Mouse (Mus musculus) layer of hippocampus, postnatal 10 days (tissue): Measurements from ENCODE around the gene Gm49776. TPM values are rescaled to one million over a fixed set of nuclear protein-coding genes. Genes with fewer than 3 reads are reported as not detected.

Experiments
- DNase-seq, 2 experiments: peaks; one replicate each; pipeline ENCODE4 v3.0.0; 2021; ENCODE audit warnings: low spot score in 2 of 2
- total RNA-seq, 2 experiments: library from RNA; stranded (reverse); gene quantifications; 2 replicates each; pipeline ENCODE4 v1.2.3; 2021

The Gm49776 gene
- total RNA-seq, 2 experiments from 2014 or later, result not detected

DNA sequence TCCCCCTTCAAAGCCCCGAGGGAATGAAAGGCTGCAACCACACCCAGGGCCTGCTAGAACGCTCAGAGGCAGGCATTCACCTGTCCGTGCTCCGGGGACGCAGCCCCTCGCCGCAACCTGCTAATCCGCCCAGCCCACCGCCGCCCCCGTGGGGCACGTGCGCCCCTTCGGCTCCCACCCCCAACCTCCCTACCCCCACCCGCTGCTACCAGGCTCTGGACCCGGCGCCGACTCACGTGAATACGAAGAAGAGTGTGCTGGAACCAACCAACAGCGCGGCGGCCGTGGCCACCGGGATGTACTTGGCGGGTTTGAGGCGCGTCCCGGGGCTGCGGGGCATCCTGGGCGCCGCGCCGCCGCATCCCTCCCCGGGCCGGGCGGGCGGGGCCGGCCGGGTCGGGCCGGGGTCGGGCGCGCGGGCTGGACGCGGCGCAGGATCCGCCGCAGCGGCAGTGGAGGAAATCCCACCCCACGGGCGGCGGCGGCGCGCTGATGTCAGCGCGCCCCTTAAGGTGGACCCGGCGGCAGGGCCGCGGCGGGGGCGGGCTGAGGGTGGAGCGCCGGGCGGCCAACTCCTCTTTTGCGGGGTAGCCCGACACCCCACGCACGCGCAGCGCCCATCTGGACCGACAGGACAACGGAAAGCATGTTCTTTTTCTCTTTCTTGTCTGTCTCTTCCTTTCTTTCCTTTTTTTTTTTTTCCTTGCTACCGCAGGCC is 23.3 kb downstream of the Gm49776 start, which contains the start of gene Zdhhc8:
TSS of gene Zdhhc8 (minus strand) at position 466 of the 718 bp plus-strand sequence.
- DNase-seq, result peak; percentile 72 to 81

DNA sequence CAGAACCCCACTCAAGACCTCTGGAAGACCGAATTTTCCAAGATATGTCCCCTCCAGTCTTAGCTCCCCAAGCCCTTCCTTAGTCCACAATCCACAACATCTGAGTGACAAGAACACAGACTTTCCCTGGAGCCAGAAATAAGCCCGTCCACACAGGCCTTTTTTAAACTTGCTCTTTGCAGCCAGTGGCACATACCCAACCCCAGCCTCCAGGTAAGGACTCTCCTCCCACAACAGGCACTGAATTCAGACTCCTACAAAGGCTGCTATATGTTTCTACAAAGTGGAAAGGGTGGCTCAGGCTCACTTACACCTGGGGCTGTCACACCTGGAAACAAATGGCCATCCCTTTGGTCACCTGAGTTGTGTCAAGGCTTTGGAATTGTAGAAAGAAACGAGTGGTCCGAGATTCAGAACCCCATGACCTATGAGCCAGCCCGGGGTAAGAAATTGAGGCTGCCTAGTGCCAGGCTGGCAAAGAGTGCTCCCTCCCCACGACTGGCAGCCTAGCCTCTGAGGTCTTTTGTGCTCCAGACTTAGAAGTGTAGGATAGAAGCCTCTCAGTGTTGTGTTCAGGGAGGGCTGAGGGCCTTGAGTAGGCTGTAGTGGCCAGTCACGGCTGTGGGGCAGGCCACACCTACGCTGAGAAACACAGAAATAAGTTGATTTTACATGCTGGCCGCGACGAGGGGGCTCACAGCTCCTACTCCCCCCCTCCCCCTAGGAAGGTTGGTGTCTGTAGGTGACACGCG is 24.0 kb downstream of the Gm49776 start:
- DNase-seq, result peak in 1 of 2 experiments; percentile 35

DNA sequence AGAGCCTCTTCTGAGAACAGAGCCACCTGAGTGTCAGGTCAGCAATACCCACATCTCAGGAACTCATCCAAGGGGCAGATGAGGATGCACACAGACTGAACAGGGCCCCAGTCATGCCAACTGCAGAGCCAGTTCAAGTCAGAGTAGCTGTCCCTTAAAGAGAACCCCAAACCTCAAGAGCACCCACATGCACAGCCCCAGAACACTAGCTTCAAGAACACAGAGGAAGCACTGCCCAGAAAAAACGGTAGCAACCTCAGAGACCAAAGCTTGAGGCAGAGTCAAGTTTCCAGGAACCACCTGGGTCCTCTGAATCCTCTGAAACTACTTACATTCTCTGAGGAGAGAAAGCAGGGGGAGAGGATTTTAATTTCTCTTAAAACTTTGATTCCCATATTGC is 24.7 kb downstream of the Gm49776 start:
- DNase-seq, result no peak

DNA sequence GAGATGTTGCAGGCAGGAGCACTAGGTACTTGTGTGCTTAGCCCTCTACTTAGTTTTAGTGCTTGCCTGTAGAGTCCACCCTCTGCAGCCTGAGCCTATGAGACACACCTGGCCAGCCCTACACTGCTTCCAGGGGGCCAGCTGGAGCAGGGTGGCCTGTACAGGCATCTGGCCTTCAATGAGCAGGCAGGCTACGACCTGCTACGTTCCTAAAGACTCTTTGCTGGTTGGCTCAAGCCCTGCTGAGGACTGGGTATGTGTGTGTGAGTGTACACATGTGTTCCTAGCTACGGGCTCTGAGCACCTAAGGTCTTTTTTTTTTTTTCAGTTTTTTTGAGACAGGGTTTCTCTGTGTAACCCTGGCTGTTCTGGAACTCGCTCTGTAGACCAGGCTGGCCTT is 26.7 kb downstream of the Gm49776 start:
- no peak for DNase-seq

DNA sequence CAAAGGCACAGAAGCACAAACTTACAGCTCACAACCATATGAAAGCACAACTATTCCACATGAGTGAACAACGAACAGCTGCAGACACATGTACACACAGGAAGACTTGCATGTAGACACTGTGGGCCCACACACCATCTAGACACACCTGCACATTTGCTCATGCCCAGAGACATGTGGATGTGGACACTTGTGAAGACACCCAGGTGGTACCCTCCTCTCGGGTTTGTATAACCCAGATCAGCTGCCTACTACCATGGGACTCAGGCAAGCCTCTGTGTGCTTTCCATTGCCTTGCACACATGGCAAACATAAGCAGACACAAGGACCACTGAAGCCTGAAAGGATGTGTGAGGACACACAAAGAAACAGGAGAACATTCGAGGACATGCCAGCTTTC is 27.1 kb downstream of the Gm49776 start:
- no peak for DNase-seq

DNA sequence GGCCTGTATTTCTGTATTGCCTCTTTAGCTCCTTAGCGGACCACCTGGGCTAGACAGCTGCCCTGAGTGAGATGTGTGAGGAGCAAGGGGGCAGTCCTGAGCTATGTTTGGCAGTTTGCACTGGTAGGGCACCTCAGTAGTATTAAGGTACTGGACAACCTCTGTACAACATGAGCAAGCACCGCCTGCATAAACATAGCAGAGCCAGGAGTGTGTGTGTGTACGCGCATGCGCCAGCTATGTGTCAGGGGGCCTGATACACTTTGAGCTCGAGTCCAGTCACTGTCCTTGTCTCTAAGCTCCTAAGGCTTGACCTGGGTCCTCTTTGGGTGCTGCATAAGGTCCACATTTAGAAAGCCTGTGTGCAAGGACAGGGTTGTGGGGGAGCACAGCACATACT is 27.5 kb downstream of the Gm49776 start:
- peak in 1 of 2 experiments; percentile 15 for DNase-seq

DNA sequence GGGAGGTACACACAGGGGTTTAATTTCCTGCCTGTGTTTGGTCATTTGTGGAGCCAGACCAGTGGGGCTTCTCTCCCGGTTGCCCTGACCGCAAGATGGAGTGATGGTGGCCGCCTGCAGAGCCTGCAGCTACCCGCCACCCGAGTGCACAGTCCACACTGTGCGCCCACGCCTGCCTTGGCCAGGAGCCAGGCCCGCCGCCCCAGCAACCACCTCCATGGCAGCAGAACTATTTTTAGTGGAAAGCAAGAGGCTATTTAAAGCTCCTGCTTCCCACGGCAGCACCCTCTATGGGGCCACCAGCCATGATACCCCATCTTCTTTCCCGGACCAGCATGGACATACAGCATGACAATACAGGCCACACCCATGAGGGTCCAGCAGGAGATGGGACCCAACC is 28.5 kb downstream of the Gm49776 start:
- peak; percentile 66 to 72 for DNase-seq

DNA sequence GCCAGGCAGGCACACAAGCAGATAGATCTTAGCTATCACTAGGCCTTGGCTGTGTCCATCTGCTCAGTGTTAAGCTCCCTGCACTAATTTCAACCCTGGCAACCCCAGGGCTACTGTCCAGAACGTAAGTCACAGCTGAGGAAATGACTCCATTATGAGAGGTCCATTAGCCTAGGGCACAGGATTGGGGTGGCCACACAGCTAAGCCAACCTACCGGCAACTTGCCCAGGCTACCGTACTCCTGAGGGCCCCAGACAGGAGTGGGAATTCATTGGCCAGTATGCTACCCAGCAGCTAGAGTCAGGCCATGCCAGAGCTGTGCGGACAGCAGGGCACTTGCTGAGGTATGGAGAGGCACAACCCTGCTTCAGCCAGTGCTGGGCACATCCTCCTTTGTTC is 29.3 kb downstream of the Gm49776 start:
- peak in 1 of 2 experiments; percentile 19 for DNase-seq

DNA sequence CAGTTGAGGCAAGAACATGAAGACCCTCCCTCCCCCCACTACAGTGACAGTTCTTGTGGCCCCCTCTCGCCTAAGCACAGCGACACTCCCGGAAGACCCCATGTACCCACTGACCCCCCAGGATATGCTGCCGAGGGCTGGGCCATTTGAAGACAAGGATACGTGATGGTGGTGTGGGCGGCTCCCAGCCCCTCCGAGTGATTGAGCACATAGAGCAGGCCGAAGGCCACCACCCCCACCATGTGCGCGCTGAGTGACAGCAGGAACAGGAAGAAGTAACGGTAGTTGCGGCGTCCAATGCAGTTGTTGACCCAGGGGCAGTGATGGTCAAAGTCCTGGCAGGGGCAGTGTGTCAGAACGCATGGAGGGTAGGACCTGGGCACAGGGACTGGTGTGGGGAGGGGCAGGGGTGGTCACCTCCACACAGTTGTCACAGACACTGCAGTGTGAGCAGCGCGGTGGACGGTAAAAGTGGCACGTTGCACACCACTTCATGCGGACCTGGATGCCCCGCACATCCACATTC is 30.2 kb downstream of the Gm49776 start:
- no peak for DNase-seq

DNA sequence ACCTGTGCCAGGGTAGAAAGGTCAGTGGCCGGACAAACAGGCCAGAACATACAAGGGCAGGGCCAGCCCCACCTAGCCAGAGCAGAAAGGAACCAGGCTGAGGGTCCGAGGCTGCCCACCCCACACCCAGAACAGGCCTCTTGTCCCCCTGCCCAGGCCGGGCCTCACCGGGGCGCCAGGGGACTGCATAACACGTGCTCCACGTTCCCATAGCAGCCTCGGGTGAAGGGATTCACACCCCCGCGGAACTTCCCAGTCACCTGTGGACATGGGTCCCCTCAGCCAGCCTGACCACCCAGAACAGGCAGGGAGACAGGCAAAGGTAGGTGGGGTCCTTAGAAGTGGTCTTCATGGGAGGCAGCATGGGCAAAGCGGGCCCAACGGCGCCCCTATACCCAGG is 30.9 kb downstream of the Gm49776 start:
- DNase-seq, result peak in 1 of 2 experiments; percentile 23

DNA sequence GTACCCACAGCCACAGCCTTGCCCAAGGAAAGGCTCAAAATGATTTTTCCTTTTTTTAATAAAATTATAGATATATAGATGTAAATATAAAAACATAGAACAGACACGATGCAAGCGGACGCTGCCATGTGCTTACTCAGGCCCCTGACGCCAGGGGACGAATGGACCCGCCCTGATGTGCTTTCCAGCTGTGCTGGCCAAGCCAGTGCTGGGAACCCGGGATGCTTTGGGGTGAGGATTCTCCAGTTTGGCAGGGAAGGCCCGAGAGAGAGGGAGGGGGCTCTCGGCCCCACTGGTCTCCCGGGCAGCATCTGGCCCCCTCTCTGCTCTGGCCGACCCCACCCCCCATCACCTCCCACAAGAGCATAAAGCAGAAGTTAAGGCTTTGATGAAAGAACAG is 35.9 kb downstream of the Gm49776 start:
- DNase-seq, result no peak

DNA sequence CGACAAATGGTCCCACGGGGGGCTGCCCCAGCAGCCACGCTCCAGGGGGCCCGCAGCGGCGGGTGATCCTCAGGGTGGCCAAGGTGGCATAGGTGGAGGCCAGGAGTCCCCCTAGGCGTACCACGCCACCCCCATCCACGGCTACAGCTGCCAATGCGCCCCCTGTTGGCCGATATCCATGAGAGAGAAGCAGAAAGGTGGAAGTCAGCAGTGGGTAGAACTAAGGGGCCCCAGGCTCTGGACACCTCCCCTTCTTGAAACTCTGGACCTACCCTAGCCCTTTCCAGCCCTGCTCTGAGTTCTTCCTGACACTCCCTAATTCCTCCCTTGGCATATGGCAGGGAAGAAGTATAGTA is 36.6 kb downstream of the Gm49776 start:
- no peak for DNase-seq

DNA sequence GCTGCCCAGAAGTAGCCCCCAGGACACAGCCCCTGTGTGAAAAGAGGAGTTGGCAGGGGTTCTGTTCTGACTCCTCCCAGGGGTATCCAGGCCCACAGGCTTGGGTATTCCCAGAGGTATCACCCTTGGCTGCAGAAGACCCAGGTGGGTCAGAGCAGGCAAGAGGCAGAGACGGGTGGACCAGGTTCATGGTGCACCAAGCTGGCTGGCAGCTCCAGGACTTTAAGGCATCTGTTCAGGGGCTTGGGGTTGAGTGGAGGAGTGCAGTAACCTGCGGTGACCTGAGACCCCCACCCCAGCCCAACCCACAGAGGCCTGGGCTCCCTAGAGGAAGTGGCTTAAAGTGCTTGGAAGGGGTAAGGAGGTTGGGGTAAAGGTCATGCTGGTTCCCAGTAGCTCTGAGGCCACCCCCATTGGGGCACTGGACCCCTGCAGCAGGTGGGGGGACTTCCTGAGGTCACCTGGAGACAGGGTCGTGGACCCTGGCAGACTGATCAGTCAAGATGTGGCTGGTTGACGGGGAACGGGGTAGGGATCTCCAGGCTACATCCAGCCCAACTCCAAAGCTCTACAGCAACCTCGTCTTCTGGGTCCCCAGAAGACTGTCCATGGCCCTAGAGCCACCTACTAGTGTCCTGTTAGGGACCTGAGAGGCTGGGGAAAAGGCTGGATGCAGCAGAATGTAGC is 37.1 kb downstream of the Gm49776 start:
- DNase-seq, result no peak

DNA sequence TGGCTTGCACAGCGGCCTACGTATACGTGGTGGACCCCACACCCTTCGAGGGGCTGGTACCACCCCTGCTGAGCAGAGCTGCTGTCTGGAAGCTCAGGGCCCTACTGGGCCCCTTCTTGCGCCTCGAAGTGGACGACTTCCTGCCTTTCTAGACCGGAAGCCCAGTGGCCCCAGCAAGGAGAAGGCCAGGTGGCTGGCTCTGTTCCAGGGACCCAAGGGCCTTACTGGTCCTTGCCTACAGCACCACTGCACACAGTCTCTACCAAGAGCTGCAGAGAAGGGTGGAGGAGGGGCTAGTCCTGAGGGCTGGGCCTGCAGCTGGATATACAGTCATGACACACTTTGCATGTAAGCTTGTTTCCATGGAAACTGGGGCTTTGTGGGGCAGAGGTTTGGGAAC is 38.1 kb downstream of the Gm49776 start:
- DNase-seq, result peak in 1 of 2 experiments; percentile 46

DNA sequence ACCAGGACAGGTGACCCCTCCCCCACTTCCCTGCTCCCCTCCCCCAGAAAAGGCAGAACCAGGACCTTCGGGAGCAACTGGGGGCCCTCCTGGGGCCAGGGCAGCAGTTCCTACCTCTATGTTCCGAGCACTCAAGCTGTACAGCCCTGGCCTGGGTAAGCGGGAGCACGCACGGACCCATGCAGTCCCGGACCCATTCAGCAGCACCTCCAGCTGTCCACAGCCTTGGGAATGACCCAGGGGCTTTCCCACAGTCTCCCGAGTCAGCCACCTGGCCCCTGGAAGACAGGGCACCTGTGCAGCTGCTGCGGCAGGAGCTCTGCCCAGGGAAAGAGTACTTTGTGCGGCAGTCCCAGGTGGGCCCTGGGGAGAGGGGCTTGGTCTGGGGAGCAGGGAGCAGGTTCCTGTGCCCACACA is 39.5 kb downstream of the Gm49776 start:
- no peak for DNase-seq

DNA sequence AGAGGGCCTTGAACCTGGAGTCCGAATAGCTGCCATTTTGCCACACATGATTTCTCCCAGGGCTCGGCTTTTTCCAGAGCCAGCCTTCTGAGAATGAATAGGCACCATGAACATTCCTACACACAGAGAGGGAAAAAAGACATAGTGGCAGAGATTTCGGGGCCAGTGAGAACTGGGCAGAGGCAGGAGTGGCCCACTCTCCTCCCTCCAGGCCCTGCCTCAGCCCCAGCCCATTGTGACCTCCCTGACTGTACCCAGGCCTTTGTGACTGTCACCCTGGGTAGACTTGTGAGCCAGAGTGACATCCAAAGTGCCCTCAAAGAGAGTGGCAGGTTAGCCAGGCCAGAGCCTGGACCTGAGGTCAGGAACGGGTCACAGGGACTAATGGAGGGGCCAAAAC is 40.5 kb downstream of the Gm49776 start, which contains the start of gene Ccdc188:
TSS of gene Ccdc188 (plus strand) at position 301 of the 400 bp plus-strand sequence.
- DNase-seq, result no peak

DNA sequence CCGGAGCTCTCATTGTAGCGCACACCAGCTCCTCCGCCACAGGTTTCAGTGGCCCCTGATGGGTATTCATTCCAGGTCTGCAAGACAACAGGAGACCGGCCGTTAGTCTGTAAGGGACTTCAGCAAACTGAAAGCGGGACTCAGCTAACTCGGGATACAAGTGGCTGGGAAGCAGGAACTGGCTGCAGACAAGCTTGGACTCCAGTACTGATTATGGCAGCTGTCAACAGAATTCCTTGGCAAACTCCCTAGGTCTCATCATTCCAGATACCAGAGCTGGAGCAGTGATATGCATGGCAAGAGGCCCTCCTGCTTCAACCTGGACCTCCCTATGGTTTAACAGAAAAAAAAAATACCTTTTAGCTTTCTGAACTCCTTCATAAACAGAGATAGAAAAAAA is 43.3 kb downstream of the Gm49776 start:
- DNase-seq, result no peak

DNA sequence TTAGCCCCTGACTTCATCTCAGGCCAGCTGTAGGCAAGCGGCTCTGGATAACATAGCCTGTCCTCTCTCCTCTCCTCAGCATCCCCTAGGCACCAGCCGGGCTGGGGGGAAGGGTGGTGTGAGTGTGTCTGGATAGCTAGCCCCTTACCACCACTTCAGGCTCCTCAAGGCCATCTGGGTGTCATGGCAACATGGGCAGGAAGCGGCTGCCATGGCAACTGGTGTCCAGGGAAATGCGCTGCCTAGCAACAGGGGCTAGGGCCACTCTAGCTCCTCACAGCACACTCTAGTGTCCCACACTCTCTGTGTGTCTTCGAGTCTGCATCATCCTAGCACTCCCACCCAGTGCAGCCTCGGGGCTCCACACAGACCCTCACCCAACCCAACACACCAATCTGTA is 44.4 kb downstream of the Gm49776 start:
- DNase-seq, result peak; percentile 72 to 75

DNA sequence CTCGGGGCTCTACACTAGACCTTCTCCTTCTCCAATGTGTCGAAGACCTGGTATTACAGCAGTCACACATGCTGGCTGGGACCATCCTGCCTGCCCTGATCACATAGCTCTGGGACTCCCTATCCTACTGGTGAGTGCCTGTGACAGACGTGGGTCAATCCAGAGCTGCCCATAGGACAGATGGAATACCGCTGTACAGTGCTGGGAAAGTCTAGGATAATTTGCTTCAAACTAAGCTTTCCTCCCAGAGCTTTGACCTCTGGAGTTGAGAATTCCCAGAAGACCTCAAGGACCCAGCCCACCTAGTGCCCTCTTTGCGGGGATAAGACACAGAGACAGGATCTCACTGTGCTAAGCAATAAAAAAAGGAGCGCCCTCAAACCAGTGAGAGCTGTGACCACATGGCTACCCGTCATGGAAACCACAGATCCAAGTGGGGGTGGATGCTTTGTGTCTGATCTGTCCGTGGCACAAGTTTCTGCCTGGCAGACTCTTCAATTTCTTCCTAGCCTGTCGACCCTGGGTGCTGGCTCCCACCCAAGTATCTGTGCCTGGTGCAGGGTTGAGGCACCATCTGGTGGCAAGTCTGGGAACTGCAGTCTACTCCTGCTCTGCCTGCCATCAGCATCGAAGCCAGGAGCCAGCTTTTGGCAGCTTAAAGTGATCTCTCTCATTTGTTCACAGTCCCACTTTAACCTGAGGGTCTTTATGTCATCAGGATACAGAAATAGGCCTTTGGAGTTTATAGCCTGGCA is 46.5 kb downstream of the Gm49776 start:
- peak; percentile 98 to 99 for DNase-seq

DNA sequence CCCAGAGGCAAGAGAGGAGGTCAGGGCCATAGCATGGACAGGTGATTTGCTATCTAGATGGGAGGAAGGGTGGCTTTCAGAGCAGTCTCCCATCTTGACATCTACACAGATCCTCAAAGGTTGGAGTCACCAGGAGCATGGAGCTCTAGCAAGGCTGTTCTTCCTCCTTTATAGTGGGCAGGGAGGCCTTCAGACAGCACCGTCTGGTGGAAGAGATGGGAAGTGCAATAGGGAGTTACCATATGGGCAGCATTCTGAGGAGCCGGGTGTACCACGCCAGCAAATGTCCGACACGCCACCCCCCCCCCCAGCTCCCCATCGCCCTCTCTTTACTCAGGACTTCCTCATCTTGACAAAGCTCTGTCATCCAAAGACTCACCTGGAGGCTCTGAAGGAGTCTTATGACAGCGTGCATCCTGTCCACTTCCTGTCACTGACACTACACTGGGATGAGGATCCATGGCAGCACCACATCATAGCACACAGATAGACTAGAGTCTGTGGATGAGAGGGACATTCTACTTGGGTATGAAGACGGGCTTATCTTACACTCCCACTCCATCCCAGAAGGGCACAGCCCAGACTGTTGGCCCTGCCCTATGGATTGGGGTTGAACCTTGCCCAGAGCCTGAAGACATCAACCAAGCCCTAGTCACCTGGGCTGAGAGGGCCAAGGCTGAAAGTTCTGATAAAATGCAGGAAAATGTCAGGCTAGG is 47.3 kb downstream of the Gm49776 start:
- DNase-seq, result peak; percentile 82 to 83
